Mouse (Mus musculus): ENCODE measurements at regions not wholly inside any gene's neighbourhood (a gene's known extent, or its start where the extent isn't known, plus 50 kb on each side); places are given as distances from the start of the nearest gene placed in this dataset.
A peak's percentile ranks its signal among the peaks of the same experiment; 100 is the strongest.

- H3K4me3 ChIP-seq, result no peak overlapping the region
- 73% methylated on average over 8 of the region's 8 CpGs for WGBS
- no peak for ATAC-seq (ENCODE audit: insufficient number of reproducible peaks, low FRiP score)
- H3K9ac ChIP-seq, result no peak overlapping the region
- no peaks in the 10 kb centered on the region for H3K9me3 ChIP-seq (replicated peaks)
- no peaks in the 10 kb centered on the region for H3K36me3 ChIP-seq
- H3K4me2 ChIP-seq, result no peak overlapping the region
- H3K27me3 ChIP-seq (replicated peaks), result peaks cover 9% of the 10 kb centered on the region
- no peak overlapping the region for H3K27ac ChIP-seq (ENCODE audit: poor library complexity, severe bottlenecking)
- H3K4me1 ChIP-seq (replicated peaks), result no peaks in the 10 kb centered on the region
Measured at GRCm38 (mm10) chr2:159032147-159032546, 237.5 kb downstream of the Dhx35 start.

GRCm38 (mm10) chr2:159039916-159040315, 245.3 kb downstream of the Dhx35 start:
- 11% methylated on average over 4 of the region's 4 CpGs for WGBS
- Histone ChIP-seq H3K36me3 (no peaks in the 10 kb centered on the region), H3K4me1 (replicated peaks) (peaks cover 7% of the 10 kb centered on the region; the same call in 1 of the 2 replicates), H3K9me3 (replicated peaks) (peaks cover 9% of the 10 kb centered on the region; the same call in 1 of the 2 replicates), H3K27me3 (replicated peaks) (peaks cover 13% of the 10 kb centered on the region; the same call in 1 of the 2 replicates), H3K4me2 (no peak overlapping the region), H3K4me3 (no peak overlapping the region), H3K27ac (ENCODE audit: poor library complexity, severe bottlenecking) (no peak overlapping the region), H3K9ac (no peak overlapping the region)
- ATAC-seq (ENCODE audit: insufficient number of reproducible peaks, low FRiP score), result peak; percentile 45; the same call in 1 of the 2 replicates

- H3K4me1 ChIP-seq (replicated peaks), result no peaks in the 10 kb centered on the region
- no peak overlapping the region for H3K4me3 ChIP-seq
- no peaks in the 10 kb centered on the region for H3K9me3 ChIP-seq (replicated peaks)
- 49% methylated on average over 10 of the region's 10 CpGs for WGBS
- no peaks in the 10 kb centered on the region for H3K27me3 ChIP-seq (replicated peaks)
- ATAC-seq (ENCODE audit: insufficient number of reproducible peaks, low FRiP score), result peak; percentile 87
- no peaks in the 10 kb centered on the region for H3K36me3 ChIP-seq
- no peak overlapping the region for H3K4me2 ChIP-seq
- no peak overlapping the region for H3K9ac ChIP-seq
- H3K27ac ChIP-seq (ENCODE audit: poor library complexity, severe bottlenecking), result no peak overlapping the region
Measured at GRCm38 (mm10) chr2:159053534-159053933, 258.9 kb downstream of the Dhx35 start.

GRCm38 (mm10) chr2:159053936-159054335, 259.3 kb downstream of the Dhx35 start:
- no peaks in the 10 kb centered on the region for H3K36me3 ChIP-seq
- H3K27me3 ChIP-seq (replicated peaks), result no peaks in the 10 kb centered on the region
- H3K4me3 ChIP-seq, result no peak overlapping the region
- H3K9me3 ChIP-seq (replicated peaks), result no peaks in the 10 kb centered on the region
- no peak; the same call in none of the 2 replicates for ATAC-seq (ENCODE audit: insufficient number of reproducible peaks, low FRiP score)
- H3K4me2 ChIP-seq, result no peak overlapping the region
- no peak overlapping the region for H3K9ac ChIP-seq
- no peaks in the 10 kb centered on the region for H3K4me1 ChIP-seq (replicated peaks)
- WGBS, result 58% methylated on average over 4 of the region's 4 CpGs
- H3K27ac ChIP-seq (ENCODE audit: poor library complexity, severe bottlenecking), result no peak overlapping the region

DNA sequence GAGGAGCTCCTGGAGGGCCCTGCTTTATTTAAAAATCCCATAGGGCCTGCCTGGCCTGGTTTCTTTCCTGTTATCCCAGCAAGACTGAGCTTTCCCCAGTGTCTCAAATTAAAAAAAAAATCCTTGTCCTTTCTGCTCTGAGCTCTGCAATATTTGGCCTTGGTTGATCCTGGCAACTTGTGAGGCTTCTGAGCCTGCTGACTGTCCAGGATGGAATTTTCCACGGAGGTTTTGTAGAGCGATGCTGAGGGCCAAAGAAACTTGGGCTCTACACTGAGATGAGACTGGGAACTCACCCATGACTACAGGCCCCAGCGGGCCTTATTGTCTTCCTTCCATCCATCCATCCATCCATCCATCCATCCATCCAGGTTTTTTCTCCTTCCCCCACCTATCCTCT, 259.8 kb downstream of the Dhx35 start:
- H3K4me3 ChIP-seq, result no peak overlapping the region
- no peaks in the 10 kb centered on the region for H3K4me1 ChIP-seq (replicated peaks)
- no peak for ATAC-seq (ENCODE audit: insufficient number of reproducible peaks, low FRiP score)
- WGBS, result 71% methylated on average over 3 of the region's 3 CpGs
- no peak overlapping the region for H3K4me2 ChIP-seq
- H3K27me3 ChIP-seq (replicated peaks), result no peaks in the 10 kb centered on the region
- H3K9me3 ChIP-seq (replicated peaks), result no peaks in the 10 kb centered on the region
- H3K27ac ChIP-seq (ENCODE audit: poor library complexity, severe bottlenecking), result no peak overlapping the region
- no peak overlapping the region for H3K9ac ChIP-seq
- no peaks in the 10 kb centered on the region for H3K36me3 ChIP-seq

GRCm38 (mm10) chr2:159055780-159056179, 261.2 kb downstream of the Dhx35 start:
- H3K36me3 ChIP-seq, result no peaks in the 10 kb centered on the region
- WGBS, result 41% methylated on average over 6 of the region's 6 CpGs
- ATAC-seq (ENCODE audit: insufficient number of reproducible peaks, low FRiP score), result no peak

DNA sequence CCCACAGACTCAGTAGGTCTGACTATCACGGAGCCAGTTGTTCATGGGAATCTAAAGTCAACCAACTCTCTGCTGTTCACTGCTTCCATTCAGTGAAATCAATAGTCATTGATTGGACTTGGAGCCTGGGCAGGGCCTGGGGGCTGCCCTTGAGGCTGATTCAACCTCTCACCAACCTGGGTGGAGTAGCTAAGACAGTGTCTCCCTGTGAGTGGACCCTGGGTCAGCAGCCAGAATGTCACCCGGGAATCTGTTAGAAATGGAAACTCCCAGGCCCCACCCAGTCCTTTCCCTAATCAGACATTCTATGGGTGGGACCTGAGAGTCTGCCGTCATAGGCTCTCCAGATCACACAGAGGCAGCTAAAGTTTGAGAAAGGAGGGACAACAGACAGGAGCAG, 262.4 kb downstream of the Dhx35 start:
- Histone ChIP-seq H3K27ac (ENCODE audit: poor library complexity, severe bottlenecking) (no peak overlapping the region), H3K4me1 (replicated peaks) (no peaks in the 10 kb centered on the region), H3K9me3 (replicated peaks) (no peaks in the 10 kb centered on the region), H3K36me3 (no peaks in the 10 kb centered on the region), H3K9ac (no peak overlapping the region), H3K27me3 (replicated peaks) (no peaks in the 10 kb centered on the region), H3K4me2 (no peak overlapping the region), H3K4me3 (no peak overlapping the region)
- ATAC-seq (ENCODE audit: insufficient number of reproducible peaks, low FRiP score), result no peak
- WGBS, result 56% methylated on average over 3 of the region's 3 CpGs

More at GRCm38 (mm10) chr2:159055780-159056179, 261.2 kb downstream of the Dhx35 start:
- no peaks in the 10 kb centered on the region for H3K27me3 ChIP-seq (replicated peaks)
- H3K4me2 ChIP-seq, result no peak overlapping the region
- H3K9ac ChIP-seq, result no peak overlapping the region
- no peaks in the 10 kb centered on the region for H3K4me1 ChIP-seq (replicated peaks)
- no peak overlapping the region for H3K27ac ChIP-seq (ENCODE audit: poor library complexity, severe bottlenecking)
- H3K4me3 ChIP-seq, result no peak overlapping the region
- no peaks in the 10 kb centered on the region for H3K9me3 ChIP-seq (replicated peaks)

- no peaks in the 10 kb centered on the region for H3K4me1 ChIP-seq (replicated peaks)
- no peak overlapping the region for H3K9ac ChIP-seq
- no peak overlapping the region for H3K4me3 ChIP-seq
- no peak overlapping the region for H3K4me2 ChIP-seq
- no peaks in the 10 kb centered on the region for H3K9me3 ChIP-seq (replicated peaks)
- no peak overlapping the region for H3K27ac ChIP-seq (ENCODE audit: poor library complexity, severe bottlenecking)
- ATAC-seq (ENCODE audit: insufficient number of reproducible peaks, low FRiP score), result no peak
- 72% methylated on average over 5 of the region's 5 CpGs for whole genome bisulfite sequencing
- H3K36me3 ChIP-seq, result no peaks in the 10 kb centered on the region
- H3K27me3 ChIP-seq (replicated peaks), result no peaks in the 10 kb centered on the region
Measured at GRCm38 (mm10) chr2:159057506-159057905, 262.9 kb downstream of the Dhx35 start.

- Histone ChIP-seq H3K4me2 (no peak overlapping the region), H3K9ac (no peak overlapping the region), H3K27ac (ENCODE audit: poor library complexity, severe bottlenecking) (no peak overlapping the region), H3K4me3 (no peak overlapping the region), H3K9me3 (replicated peaks) (no peaks in the 10 kb centered on the region), H3K4me1 (replicated peaks) (no peaks in the 10 kb centered on the region), H3K36me3 (no peaks in the 10 kb centered on the region), H3K27me3 (replicated peaks) (no peaks in the 10 kb centered on the region)
- WGBS, result 83% methylated on average over 2 of the region's 2 CpGs
- no peak for ATAC-seq (ENCODE audit: insufficient number of reproducible peaks, low FRiP score)
Measured at GRCm38 (mm10) chr2:159062266-159062665, 267.7 kb downstream of the Dhx35 start.

- no peak overlapping the region for H3K27ac ChIP-seq (ENCODE audit: poor library complexity, severe bottlenecking)
- no peak overlapping the region for H3K4me2 ChIP-seq
- ATAC-seq (ENCODE audit: insufficient number of reproducible peaks, low FRiP score), result no peak
- H3K4me3 ChIP-seq, result no peak overlapping the region
- 66% methylated on average over 2 of the region's 2 CpGs for WGBS
- no peaks in the 10 kb centered on the region for H3K4me1 ChIP-seq (replicated peaks)
- no peaks in the 10 kb centered on the region for H3K9me3 ChIP-seq (replicated peaks)
- H3K9ac ChIP-seq, result no peak overlapping the region
- H3K36me3 ChIP-seq, result no peaks in the 10 kb centered on the region
- no peaks in the 10 kb centered on the region for H3K27me3 ChIP-seq (replicated peaks)
Measured at GRCm38 (mm10) chr2:159062666-159063065, 268.1 kb downstream of the Dhx35 start.

- 80% methylated on average over 9 of the region's 9 CpGs for WGBS
- Histone ChIP-seq H3K4me2 (no peak overlapping the region), H3K9ac (no peak overlapping the region), H3K9me3 (replicated peaks) (no peaks in the 10 kb centered on the region), H3K4me1 (replicated peaks) (no peaks in the 10 kb centered on the region), H3K4me3 (no peak overlapping the region), H3K36me3 (no peaks in the 10 kb centered on the region), H3K27me3 (replicated peaks) (peaks cover 6% of the 10 kb centered on the region; the same call in 1 of the 2 replicates), H3K27ac (ENCODE audit: poor library complexity, severe bottlenecking) (no peak overlapping the region)
- ATAC-seq (ENCODE audit: insufficient number of reproducible peaks, low FRiP score), result no peak
Measured at GRCm38 (mm10) chr2:159064403-159064970, 269.9 kb downstream of the Dhx35 start.

DNA sequence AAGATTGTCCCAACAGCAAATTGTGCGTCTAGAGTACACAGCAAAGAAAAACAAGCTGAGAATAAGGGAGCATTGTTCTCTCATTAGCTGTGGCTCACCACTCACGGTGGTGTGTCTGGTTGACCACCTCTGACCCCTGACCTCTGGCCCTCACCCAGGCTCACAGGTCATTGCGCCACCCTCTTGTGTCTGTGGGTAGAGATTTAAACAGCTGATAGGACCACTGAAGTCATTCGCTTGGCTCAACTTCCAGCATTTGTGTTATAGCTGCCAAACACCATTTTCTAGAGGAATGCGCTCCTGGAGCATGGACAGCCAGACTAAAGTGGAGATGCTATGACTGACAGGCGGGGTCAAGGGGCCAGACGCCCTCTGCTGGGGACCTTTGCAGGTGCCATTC, 272.9 kb downstream of the Dhx35 start:
- Histone ChIP-seq H3K4me1 (replicated peaks) (no peaks in the 10 kb centered on the region), H3K9me3 (replicated peaks) (peaks cover 3% of the 10 kb centered on the region; the same call in 1 of the 2 replicates), H3K9ac (no peak overlapping the region), H3K27me3 (replicated peaks) (peaks cover 7% of the 10 kb centered on the region; the same call in 1 of the 2 replicates), H3K4me3 (no peak overlapping the region), H3K36me3 (no peaks in the 10 kb centered on the region), H3K27ac (ENCODE audit: poor library complexity, severe bottlenecking) (no peak overlapping the region), H3K4me2 (no peak overlapping the region)
- no peak for ATAC-seq (ENCODE audit: insufficient number of reproducible peaks, low FRiP score)
- WGBS, result 66% methylated on average over 7 of the region's 7 CpGs

Data from heart, embryonic 12.5 days (tissue).